Mouse (Mus musculus) monocyte, adult 2 months (primary cell): Measurements from ENCODE around the gene Tomm70a.

Experiments
- DNase-seq, 2 experiments: peaks; one replicate each; pipeline ENCODE4 v3.0.0; 2022; ENCODE audit warnings: low spot score in 2 of 2, low read depth in 1 of 2

Tomm70a gene

GRCm38 (mm10) chr16:57120913-57121815, at the start of gene Tomm70a:
TSS of gene Tomm70a (plus strand) at chr16:57121703.
- peak; percentile 78 to 87 for DNase-seq

GRCm38 (mm10) chr16:57075986-57076385, 45.5 kb upstream of the Tomm70a start:
- DNase-seq: no peak

- no peak for DNase-seq
Observed at GRCm38 (mm10) chr16:57079577-57079976, 41.9 kb upstream of the Tomm70a start.

DNA sequence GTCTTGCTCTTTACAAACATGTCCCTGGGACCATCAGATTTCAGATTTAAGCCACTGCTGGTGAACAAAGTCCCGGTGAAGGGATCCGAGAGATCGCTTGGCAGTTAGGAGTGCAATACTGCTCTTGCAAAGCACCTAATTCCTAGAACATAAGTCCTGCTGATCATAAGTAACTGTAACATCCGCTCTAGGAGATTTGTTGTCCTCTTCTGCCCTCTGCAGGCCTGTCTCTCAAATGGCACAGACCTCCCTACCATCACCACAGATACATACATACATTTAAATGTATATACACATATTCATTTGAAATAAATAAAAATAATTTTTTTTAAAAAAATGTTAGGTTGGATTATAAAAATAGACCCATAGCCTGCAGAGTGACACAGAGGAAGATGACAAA, 29.0 kb upstream of the Tomm70a start:
- DNase-seq: no peak

GRCm38 (mm10) chr16:57092911-57093605, 28.4 kb upstream of the Tomm70a start:
- no peak for DNase-seq

- no peak for DNase-seq
Observed at GRCm38 (mm10) chr16:57098468-57099144, 22.9 kb upstream of the Tomm70a start.

- no peak for DNase-seq
Observed at GRCm38 (mm10) chr16:57099572-57100237, 21.8 kb upstream of the Tomm70a start.

DNA sequence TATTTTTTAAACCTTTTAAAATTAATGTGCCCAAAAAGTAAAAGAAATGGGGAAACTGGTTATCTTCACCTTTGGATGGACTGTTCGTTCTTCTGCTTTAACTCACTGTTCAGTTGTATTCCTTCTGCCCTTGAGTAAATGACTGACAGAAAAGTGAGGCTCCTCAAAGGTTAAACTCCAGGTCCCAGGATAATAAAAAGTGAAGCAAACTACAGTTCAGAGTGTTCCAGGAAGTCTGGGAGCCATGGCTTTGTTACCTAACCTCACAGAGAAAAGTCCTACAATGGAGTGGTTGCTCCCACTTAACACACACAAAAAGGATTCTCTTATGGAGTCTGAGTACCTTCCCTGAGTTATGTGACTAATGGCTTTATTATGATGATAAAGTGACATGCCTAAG, 20.3 kb upstream of the Tomm70a start:
- no peak for DNase-seq

- no peak for DNase-seq
Observed at GRCm38 (mm10) chr16:57106185-57106960, 15.1 kb upstream of the Tomm70a start.

GRCm38 (mm10) chr16:57116066-57116465, 5.4 kb upstream of the Tomm70a start:
- no peak for DNase-seq

GRCm38 (mm10) chr16:57117562-57117961, 3.9 kb upstream of the Tomm70a start:
- no peak for DNase-seq

- DNase-seq: no peak
Observed at GRCm38 (mm10) chr16:57121816-57122415, 413 bp downstream of the Tomm70a start.

GRCm38 (mm10) chr16:57122682-57123445, 1.4 kb downstream of the Tomm70a start:
- no peak for DNase-seq

DNA sequence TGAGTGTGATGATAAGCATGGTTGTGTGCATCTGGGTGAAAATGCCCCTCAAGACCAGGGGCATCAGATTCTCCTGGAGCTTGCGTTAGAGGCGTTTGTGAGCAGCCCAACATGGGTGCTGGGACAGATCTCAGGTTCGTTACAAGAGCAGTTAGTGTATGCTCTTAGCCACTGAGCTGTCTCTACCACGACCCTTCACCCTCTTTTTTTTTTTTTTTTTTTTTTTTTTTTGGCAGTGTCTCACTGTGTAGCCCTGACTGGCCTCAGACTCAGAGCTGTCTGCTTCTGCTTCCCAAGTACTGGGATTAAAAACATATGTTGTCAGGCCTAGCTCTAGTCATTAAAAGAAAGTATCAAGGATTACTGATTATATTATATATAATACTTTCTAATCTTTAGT, 4.8 kb downstream of the Tomm70a start:
- no peak for DNase-seq

DNA sequence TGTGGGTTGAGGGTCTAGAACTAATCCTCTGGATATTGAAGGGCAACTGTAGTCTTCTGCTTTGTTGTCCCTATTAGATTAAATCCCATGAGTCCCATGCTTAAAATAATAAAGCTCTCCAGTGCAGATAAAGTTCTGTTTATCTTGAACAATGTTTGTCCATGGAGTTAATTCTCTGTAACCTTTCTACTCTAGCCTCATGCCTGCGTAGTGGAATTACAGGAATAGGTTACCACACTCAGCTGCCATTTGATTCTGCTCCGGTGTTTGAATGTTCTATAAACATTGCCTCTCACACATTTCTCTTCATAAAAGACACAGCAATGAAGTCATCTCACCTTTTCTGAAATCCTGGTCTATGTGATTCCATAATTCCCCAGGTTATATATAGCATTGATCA, 6.3 kb downstream of the Tomm70a start:
- no peak for DNase-seq

GRCm38 (mm10) chr16:57130752-57131400, 9.4 kb downstream of the Tomm70a start:
- no peak for DNase-seq

- DNase-seq: no peak
Observed at GRCm38 (mm10) chr16:57131544-57131943, 10.0 kb downstream of the Tomm70a start.

GRCm38 (mm10) chr16:57132326-57132725, 10.8 kb downstream of the Tomm70a start:
- no peak for DNase-seq

- DNase-seq: no peak
Observed at GRCm38 (mm10) chr16:57133611-57134010, 12.1 kb downstream of the Tomm70a start.
